Mouse (Mus musculus) heart, adult 2 months (tissue): Measurements from ENCODE around the gene Ppp1r18.

Source experiments
- CTCF ChIP-seq: fragments of 200-600 bp; IDR thresholded peaks from 2 replicates; pipeline ENCODE4 v1.8.1; 2022; ENCODE audit warnings: antibody characterized with exemption, mild to moderate bottlenecking, moderate library complexity
- EP300 ChIP-seq: fragments of 200-500 bp; IDR thresholded peaks from 2 replicates; pipeline ENCODE4 v1.6.1; 2011; ENCODE audit warnings: low read depth, low read length, control low read depth; ENCODE audit not compliant: insufficient read depth
- POLR2A ChIP-seq: fragments of 200-500 bp; IDR thresholded peaks from 2 replicates; pipeline ENCODE4 v1.6.1; 2011; ENCODE audit warnings: mild to moderate bottlenecking, low read depth, low read length, control low read depth; ENCODE audit not compliant: insufficient read depth

DNA sequence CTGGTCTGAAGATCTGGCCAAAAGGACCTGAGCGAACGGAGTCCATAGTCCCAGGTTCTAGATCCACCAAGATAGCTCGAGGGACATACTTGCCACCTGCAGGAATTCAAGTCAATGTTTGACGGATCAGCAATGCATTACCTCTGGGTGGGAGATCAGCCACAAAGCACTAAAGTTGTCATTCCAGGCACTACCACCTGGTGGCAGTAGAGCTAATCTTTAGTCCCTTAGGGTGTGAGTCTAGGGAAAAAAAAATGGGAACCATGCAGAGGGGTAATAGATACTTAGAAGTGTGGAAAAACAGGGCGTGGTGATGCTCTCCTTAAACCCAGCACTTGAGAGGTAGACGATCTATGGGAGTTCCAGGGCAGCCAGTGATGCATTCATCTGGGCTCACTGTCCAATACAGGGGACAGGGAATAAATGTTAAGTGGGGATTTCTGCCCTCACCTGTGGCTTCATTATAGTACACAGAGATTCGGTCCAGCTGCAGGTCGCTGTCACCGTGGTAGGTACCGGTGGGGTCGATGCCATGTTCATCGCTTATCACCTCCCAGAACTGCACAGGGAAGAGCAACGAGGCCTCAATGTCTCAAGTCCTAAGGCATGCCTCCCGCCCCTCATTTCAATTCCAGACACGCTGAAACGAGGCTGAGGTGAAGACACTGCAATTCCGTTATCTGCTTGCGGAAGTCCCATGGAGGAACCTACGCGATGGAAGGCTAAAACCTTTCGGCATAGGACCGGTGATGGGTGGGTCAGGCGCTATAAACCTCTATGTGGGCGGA is 29.0 kb upstream of the Ppp1r18 start:
- TF ChIP-seq CTCF (peak; percentile 95; the same call in 1 of the 2 replicates), POLR2A (peak; percentile 36; the same call in 1 of the 2 replicates), EP300 (no peak)
